Mouse (Mus musculus) brain, embryonic 14.5 days (tissue): Measurements from ENCODE around the gene Hpca.

Source experiments
- CTCF ChIP-seq: fragments of 200-500 bp; IDR thresholded peaks from 2 replicates; pipeline ENCODE4 v1.5.1; 2012; ENCODE audit warnings: inconsistent platforms, mild to moderate bottlenecking, moderate library complexity, borderline replicate concordance; ENCODE audit not compliant: insufficient read depth, insufficient read length; ENCODE audit errors: extremely low read depth
- POLR2A ChIP-seq: fragments of 200-500 bp; IDR thresholded peaks from 2 replicates; pipeline ENCODE4 v1.6.1; 2012; ENCODE audit warnings: mild to moderate bottlenecking, inconsistent platforms, borderline replicate concordance; ENCODE audit not compliant: poor library complexity, insufficient read depth, insufficient read length, severe bottlenecking; ENCODE audit errors: extremely low read depth

DNA sequence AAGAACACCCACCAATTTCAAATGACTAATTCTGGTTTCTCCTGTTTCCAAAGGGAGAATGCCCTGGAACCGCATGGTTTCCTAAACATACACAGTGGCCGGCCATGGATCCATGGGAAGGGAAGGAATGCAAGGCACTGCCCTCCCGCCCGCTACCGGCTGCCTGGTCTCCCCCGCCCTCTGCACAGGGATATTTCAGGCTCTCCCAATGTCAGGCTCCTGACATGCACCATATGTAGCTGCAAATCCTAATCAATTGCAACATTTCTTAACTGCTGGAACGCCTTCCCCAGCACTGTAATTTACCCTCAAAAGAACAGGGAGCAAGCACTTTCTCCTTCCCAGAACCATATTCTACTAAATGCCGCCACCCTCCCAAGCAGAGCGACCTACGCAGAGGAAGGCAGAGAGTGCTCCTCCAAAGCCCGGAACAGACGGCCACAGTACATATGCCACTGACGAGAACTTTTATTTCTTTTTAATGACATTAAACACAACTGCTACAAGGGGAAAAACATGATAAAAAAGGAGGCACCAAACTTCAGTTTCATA, 25.8 kb upstream of the Hpca start:
- TF ChIP-seq CTCF (no peak), POLR2A (no peak)
